Mouse (Mus musculus): ENCODE data around the gene Hdhd5.

- TF ChIP-seq CTCF (IDR thresholded peaks at IDR 0.05; ENCODE audit: borderline replicate concordance, control insufficient read depth, extremely low read depth, insufficient read depth, low read length, poor library complexity), result no peak
- no peak for TF ChIP-seq POLR2A (IDR thresholded peaks at IDR 0.05; ENCODE audit: control insufficient read depth, extremely low read depth, insufficient read depth, low read length, poor library complexity)
These were observed 10.9 kb upstream of the Hdhd5 start for GRCm38 (mm10) chr6:120542061-120542460.
